Mouse (Mus musculus) liver, adult 2 months (tissue): ENCODE results near the gene Shank1. TPM values are rescaled to one million over a fixed set of nuclear protein-coding genes. Genes with fewer than 3 reads are reported as not detected.

Experiments
- DNase-seq: peaks from one replicate; pipeline ENCODE4 v3.0.0-alpha.2; 2011; ENCODE audit warnings: low read depth, low spot score; ENCODE audit errors: extremely low read depth
- H3K27ac ChIP-seq: fragments of 200-500 bp; replicated peaks from 2 replicates; pipeline ENCODE4 v1.5.1; 2012; ENCODE audit warnings: low read depth, mild to moderate bottlenecking, control low read depth, inconsistent platforms, low read length; ENCODE audit not compliant: insufficient read depth
- H3K27me3 ChIP-seq: fragments of 200-500 bp; 2 replicates; pipeline ENCODE4 v1.6.1; 2012; ENCODE audit warnings: mild to moderate bottlenecking, moderate library complexity, low read length, inconsistent platforms; ENCODE audit not compliant: control insufficient read depth, insufficient read depth
- H3K36me3 ChIP-seq: fragments of 200-500 bp; 2 replicates; pipeline ENCODE4 v1.6.1; 2012; ENCODE audit warnings: low read length, inconsistent platforms; ENCODE audit not compliant: control insufficient read depth, insufficient read depth
- H3K4me1 ChIP-seq: fragments of 200-500 bp; 2 replicates; pipeline ENCODE4 v1.6.1; 2011; ENCODE audit warnings: low read length; ENCODE audit not compliant: control insufficient read depth, insufficient read depth
- H3K4me3 ChIP-seq: fragments of 200-500 bp; 2 replicates; pipeline ENCODE4 v1.5.1; 2011; ENCODE audit warnings: low read depth, mild to moderate bottlenecking, control low read depth, low read length, moderate library complexity; ENCODE audit not compliant: insufficient read depth
- H3K79me2 ChIP-seq: fragments of 200-500 bp; 2 replicates; pipeline ENCODE4 v1.6.1; 2012; ENCODE audit warnings: inconsistent platforms, mild to moderate bottlenecking, low read length, moderate library complexity; ENCODE audit not compliant: control insufficient read depth, insufficient read depth
- H3K9ac ChIP-seq: fragments of 200-500 bp; 2 replicates; pipeline ENCODE4 v1.6.1; 2012; ENCODE audit warnings: low read depth, mild to moderate bottlenecking, control low read depth, inconsistent platforms, low read length
- CTCF ChIP-seq: fragments of 200-500 bp; IDR thresholded peaks from 2 replicates; pipeline ENCODE4 v1.5.1; 2011; ENCODE audit warnings: low read depth, low read length, control low read depth
- POLR2A ChIP-seq: fragments of 200-500 bp; IDR thresholded peaks from 2 replicates; pipeline ENCODE4 v1.6.1; 2011; ENCODE audit warnings: low read length, control low read depth; ENCODE audit not compliant: insufficient read depth; ENCODE audit errors: extremely low read depth
- WGBS: fragments of 180-500 bp; shearing (Covaris S2); methylation state at CpG from one replicate; pipeline ENCODE4 v1.1.7; 2018; 5-methylcytosine and 5-hydroxymethylcytosine counted together
- polyA plus RNA-seq: library from polyadenylated mRNA; depleted of rRNA; stranded (reverse); fragments of >200 nt; gene quantifications from 2 replicates; pipeline ENCODE4 v1.2.3, GENCODE M21; 2012
- total RNA-seq: library from RNA; depleted of rRNA; stranded (reverse); fragments of >200 nt; gene quantifications from 2 replicates; pipeline ENCODE4 v1.2.3, GENCODE M21; 2014

Gene Shank1
- total and polyA plus RNA-seq, 2 experiments: 0.04 TPM; not detected in 1

- TF ChIP-seq POLR2A: no peak
- TF ChIP-seq CTCF: no peak
- H3K27ac ChIP-seq: no peak overlapping the region
- no peaks in the 10 kb centered on the region for H3K36me3 ChIP-seq
- WGBS: 88% methylated on average over 2 of the region's 2 CpGs
- no peaks in the 10 kb centered on the region for H3K27me3 ChIP-seq
- H3K9ac ChIP-seq: no peak overlapping the region
- no peak overlapping the region for H3K4me3 ChIP-seq
- no peaks in the 10 kb centered on the region for H3K79me2 ChIP-seq
- no peaks in the 10 kb centered on the region for H3K4me1 ChIP-seq
- no peak for DNase-seq
Measured at GRCm38 (mm10) chr7:44269397-44269796, 40.7 kb upstream of the Shank1 start.

DNA sequence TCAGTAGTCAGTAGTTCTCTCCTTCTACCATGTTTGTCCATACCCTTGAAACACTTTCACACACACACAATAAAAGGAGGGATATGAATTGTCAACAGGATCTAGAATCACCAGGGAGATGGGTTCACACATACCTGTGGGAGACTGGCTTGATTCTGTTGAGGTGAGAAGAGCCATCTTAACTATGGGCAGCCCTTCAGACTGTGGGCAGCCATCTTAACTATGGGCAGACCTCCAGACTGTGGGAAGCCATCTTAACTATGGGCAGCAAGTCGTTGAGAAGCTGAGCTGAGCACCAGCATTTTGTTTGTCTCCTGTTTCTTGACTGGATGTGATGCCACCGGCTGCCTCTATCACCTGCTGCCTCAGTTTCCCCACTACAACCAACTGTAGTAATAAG lies 38.7 kb upstream of the Shank1 start:
- no peak overlapping the region for H3K9ac ChIP-seq
- no peaks in the 10 kb centered on the region for H3K79me2 ChIP-seq
- TF ChIP-seq CTCF: no peak
- TF ChIP-seq POLR2A: no peak
- no peak overlapping the region for H3K4me3 ChIP-seq
- peak; percentile 22 for DNase-seq
- H3K27me3 ChIP-seq: no peaks in the 10 kb centered on the region
- H3K36me3 ChIP-seq: no peaks in the 10 kb centered on the region
- H3K4me1 ChIP-seq: no peaks in the 10 kb centered on the region
- 72% methylated on average over 2 of the region's 2 CpGs for WGBS
- H3K27ac ChIP-seq: no peak overlapping the region

DNA sequence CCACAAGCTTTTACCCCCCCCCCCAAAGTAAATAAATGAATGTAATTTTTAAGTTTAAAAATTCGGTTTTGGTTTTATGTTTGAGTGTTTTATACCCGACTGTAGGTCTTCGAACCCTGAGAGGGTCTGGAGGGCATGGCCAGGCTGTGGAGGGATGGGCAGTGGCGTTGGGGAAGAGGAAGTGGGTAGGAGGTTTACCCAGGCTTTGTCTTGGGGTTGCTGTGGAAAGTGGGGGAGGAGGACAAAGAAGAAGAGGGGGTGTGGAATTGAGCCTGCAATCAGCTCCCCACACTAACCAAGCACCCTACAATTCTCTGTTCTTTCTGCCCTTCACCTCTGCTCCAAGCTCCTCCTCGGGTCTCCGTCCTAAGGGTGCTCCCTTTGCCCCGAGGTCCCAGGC lies 37.5 kb upstream of the Shank1 start:
- no peaks in the 10 kb centered on the region for H3K36me3 ChIP-seq
- no peak overlapping the region for H3K4me3 ChIP-seq
- no peaks in the 10 kb centered on the region for H3K27me3 ChIP-seq
- no peak for DNase-seq
- WGBS: 92% methylated on average over 7 of the region's 7 CpGs
- no peak overlapping the region for H3K27ac ChIP-seq
- H3K9ac ChIP-seq: no peak overlapping the region
- TF ChIP-seq CTCF: no peak
- TF ChIP-seq POLR2A: no peak
- no peaks in the 10 kb centered on the region for H3K79me2 ChIP-seq
- no peaks in the 10 kb centered on the region for H3K4me1 ChIP-seq

DNA sequence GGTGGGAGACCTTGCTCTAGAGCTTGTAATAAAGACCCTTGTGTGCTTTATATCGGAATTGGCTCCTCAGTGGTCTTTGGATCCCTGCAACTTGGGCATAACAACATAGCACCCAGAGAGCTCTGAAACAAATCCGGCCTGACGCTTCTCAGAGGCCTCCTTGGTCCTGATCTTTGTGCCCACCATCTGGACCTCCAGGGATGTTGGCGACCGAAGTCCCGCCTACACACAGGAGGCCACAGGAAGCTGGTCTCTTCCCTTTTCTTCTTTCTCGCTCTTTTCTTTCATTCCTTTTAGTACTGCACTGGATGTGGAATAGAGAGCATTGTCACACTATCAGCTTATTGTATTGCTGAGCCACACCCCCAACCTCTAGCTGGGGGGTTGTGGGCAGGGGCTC lies 36.6 kb upstream of the Shank1 start:
- H3K4me1 ChIP-seq: no peaks in the 10 kb centered on the region
- no peak for DNase-seq
- no peak overlapping the region for H3K9ac ChIP-seq
- TF ChIP-seq POLR2A (no peak), CTCF (no peak)
- no peak overlapping the region for H3K4me3 ChIP-seq
- no peaks in the 10 kb centered on the region for H3K27me3 ChIP-seq
- no peaks in the 10 kb centered on the region for H3K79me2 ChIP-seq
- WGBS: 80% methylated on average over 7 of the region's 7 CpGs
- no peak overlapping the region for H3K27ac ChIP-seq
- H3K36me3 ChIP-seq: no peaks in the 10 kb centered on the region

DNA sequence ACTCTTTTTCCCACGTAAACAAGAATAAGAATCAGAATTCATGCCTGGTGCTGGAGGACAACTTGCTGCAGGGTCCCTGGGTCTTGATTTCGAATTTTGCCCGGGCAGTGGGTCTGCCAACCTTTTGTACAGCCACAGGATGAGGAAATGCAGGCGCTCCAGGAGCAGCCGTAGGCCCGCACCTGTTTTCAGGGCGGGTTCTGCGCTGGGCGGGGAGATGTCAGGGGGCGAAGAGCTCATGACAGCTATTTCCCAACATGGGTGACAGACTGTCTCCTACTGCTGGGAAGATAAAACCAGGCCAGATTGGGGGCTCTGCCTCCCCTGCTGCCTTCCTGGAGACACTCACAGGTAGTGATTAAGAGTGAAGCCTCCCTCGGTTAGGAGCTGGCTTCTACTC lies 36.0 kb upstream of the Shank1 start:
- Histone ChIP-seq H3K79me2 (no peaks in the 10 kb centered on the region), H3K36me3 (no peaks in the 10 kb centered on the region), H3K4me3 (no peak overlapping the region), H3K9ac (no peak overlapping the region), H3K27me3 (no peaks in the 10 kb centered on the region), H3K27ac (no peak overlapping the region), H3K4me1 (no peaks in the 10 kb centered on the region)
- WGBS: 49% methylated on average over 11 of the region's 11 CpGs
- TF ChIP-seq CTCF (no peak), POLR2A (no peak)
- no peak for DNase-seq

GRCm38 (mm10) chr7:44275546-44275945 lies 34.5 kb upstream of the Shank1 start:
- Histone ChIP-seq H3K27ac (no peak overlapping the region), H3K4me3 (no peak overlapping the region), H3K36me3 (no peaks in the 10 kb centered on the region), H3K27me3 (no peaks in the 10 kb centered on the region), H3K9ac (no peak overlapping the region), H3K79me2 (no peaks in the 10 kb centered on the region), H3K4me1 (no peaks in the 10 kb centered on the region)
- DNase-seq: no peak
- WGBS: 76% methylated on average over 3 of the region's 3 CpGs
- TF ChIP-seq POLR2A (no peak), CTCF (no peak)
